Mouse (Mus musculus): ENCODE measurements around the gene Dnmt3b.
"Not testable (repeated sequence)": the region's sequence is repeated elsewhere in the genome, so short reads cannot be mapped to it uniquely, and the experiment has no call there.

The Dnmt3b gene

GRCm38 (mm10) chr2:153710701-153711330, 61.6 kb downstream of the Dnmt3b start:
- peak; percentile 7 to 58 for DNase-seq (ENCODE audit: inconsistent age in 2 of 2, low spot score in 1 of 2)

- DNase-seq (ENCODE audit: inconsistent age in 2 of 2, low spot score in 1 of 2): no peak
Observed at GRCm38 (mm10) chr2:153712646-153713091, 63.4 kb downstream of the Dnmt3b start.

GRCm38 (mm10) chr2:153713227-153713626, 64.0 kb downstream of the Dnmt3b start:
- peak; percentile 15 to 73 for DNase-seq (ENCODE audit: inconsistent age in 2 of 2, low spot score in 1 of 2)

- DNase-seq (ENCODE audit: inconsistent age in 2 of 2, low spot score in 1 of 2): not testable (repeated sequence)
Observed at GRCm38 (mm10) chr2:153717861-153718260, 68.6 kb downstream of the Dnmt3b start.

GRCm38 (mm10) chr2:153723098-153723497, 73.8 kb downstream of the Dnmt3b start:
- no peak for DNase-seq (ENCODE audit: inconsistent age in 2 of 2, low spot score in 1 of 2)

GRCm38 (mm10) chr2:153724424-153724823, 75.2 kb downstream of the Dnmt3b start:
- no peak for DNase-seq (ENCODE audit: inconsistent age in 2 of 2, low spot score in 1 of 2)

- no peak for DNase-seq (ENCODE audit: inconsistent age in 2 of 2, low spot score in 1 of 2)
Observed at GRCm38 (mm10) chr2:153724871-153725270, 75.6 kb downstream of the Dnmt3b start.

GRCm38 (mm10) chr2:153725291-153725690, 76.0 kb downstream of the Dnmt3b start:
- no peak for DNase-seq (ENCODE audit: inconsistent age in 2 of 2, low spot score in 1 of 2)

GRCm38 (mm10) chr2:153734033-153734432, 84.8 kb downstream of the Dnmt3b start:
- no peak for DNase-seq (ENCODE audit: inconsistent age in 2 of 2, low spot score in 1 of 2)

All from adrenal gland, adult (tissue).